Mouse (Mus musculus) megakaryocyte, embryonic 14.5 days (primary cell): ENCODE measurements around the gene Snx29.

Experiments used
- FLI1 ChIP-seq: IDR thresholded peaks from 2 replicates; pipeline ENCODE4 v1.6.1; 2012; ENCODE audit warnings: low read length, inconsistent platforms, mixed read lengths
- GATA1 ChIP-seq: IDR thresholded peaks from 3 replicates; pipeline ENCODE4 v1.6.1; 2012; ENCODE audit warnings: mixed read lengths, low read length, inconsistent platforms, borderline replicate concordance

DNA sequence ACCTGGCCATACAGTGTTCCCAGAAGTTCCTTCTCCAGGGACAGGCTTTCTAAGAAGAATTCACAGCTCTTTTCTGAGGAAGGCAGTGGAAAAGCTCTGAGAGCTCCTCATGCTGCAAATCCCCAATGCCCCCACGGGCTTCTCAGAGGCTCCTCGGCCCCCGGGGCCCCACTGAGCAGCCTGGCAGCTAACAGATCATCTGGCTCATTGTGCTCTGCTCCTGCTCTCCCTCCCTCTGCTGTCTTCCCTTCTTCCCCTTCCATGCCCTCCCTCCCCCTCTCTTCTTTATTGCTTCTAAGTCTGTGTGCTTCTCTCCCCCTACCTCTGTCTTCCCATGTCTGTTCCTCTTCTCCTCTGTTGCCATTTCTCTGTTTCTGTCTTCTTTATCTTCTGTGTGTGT is 314.2 kb downstream of the Snx29 start:
- no peak for TF ChIP-seq GATA1
- no peak for TF ChIP-seq FLI1
